In genomic region chr19:18712153-18712865, GRCm38 (mm10) we compare ENCODE assay signal across 1 mouse cellular context.
TF ChIP-seq lines count a peak whose summit lies in the region.

No protein-coding gene starts in this region.

TF ChIP-seq in CH12.LX, 34 proteins besides CTCF, POLR2A, EP300 and RAD21 (continued from another document):
- TF ChIP-seq NELFE (IDR thresholded peaks at IDR 0.05; ENCODE audit: low read depth, low read length) (no peak), ETS1 (conservative IDR thresholded peaks at IDR 0.05; ENCODE audit: low read depth, low read length) (no peak), MAX (IDR thresholded peaks at IDR 0.05; ENCODE audit: low read length) (no peak), ELF1 (IDR thresholded peaks at IDR 0.05; ENCODE audit: low read depth, low read length) (no peak), ZNF384 (IDR thresholded peaks at IDR 0.05; ENCODE audit: low read depth, low read length) (peak; percentile 82), USF2 (conservative IDR thresholded peaks at IDR 0.05; ENCODE audit: low read depth, low read length) (no peak), PAX5 (IDR thresholded peaks at IDR 0.05; ENCODE audit: low read length) (no peak), MAZ (IDR thresholded peaks at IDR 0.05; ENCODE audit: low read depth, low read length) (0 out of 2 replicates have a peak, but pooled peaks have one; percentile 22), GABPA (IDR thresholded peaks at IDR 0.05; ENCODE audit: insufficient replicate concordance, low read depth, low read length) (no peak), IRF4 (IDR thresholded peaks at IDR 0.05; ENCODE audit: low read depth, low read length) (no peak), JUN (IDR thresholded peaks at IDR 0.05; ENCODE audit: insufficient read depth, low read depth, low read length) (no peak), NRF1 (IDR thresholded peaks at IDR 0.05; ENCODE audit: low read depth, low read length) (no peak)
